Mouse (Mus musculus): ENCODE results near the gene Pbx2.
"Not testable (repeated sequence)": the region's sequence is repeated elsewhere in the genome, so short reads cannot be mapped to it uniquely, and the experiment has no call there.

Pbx2 gene

DNA sequence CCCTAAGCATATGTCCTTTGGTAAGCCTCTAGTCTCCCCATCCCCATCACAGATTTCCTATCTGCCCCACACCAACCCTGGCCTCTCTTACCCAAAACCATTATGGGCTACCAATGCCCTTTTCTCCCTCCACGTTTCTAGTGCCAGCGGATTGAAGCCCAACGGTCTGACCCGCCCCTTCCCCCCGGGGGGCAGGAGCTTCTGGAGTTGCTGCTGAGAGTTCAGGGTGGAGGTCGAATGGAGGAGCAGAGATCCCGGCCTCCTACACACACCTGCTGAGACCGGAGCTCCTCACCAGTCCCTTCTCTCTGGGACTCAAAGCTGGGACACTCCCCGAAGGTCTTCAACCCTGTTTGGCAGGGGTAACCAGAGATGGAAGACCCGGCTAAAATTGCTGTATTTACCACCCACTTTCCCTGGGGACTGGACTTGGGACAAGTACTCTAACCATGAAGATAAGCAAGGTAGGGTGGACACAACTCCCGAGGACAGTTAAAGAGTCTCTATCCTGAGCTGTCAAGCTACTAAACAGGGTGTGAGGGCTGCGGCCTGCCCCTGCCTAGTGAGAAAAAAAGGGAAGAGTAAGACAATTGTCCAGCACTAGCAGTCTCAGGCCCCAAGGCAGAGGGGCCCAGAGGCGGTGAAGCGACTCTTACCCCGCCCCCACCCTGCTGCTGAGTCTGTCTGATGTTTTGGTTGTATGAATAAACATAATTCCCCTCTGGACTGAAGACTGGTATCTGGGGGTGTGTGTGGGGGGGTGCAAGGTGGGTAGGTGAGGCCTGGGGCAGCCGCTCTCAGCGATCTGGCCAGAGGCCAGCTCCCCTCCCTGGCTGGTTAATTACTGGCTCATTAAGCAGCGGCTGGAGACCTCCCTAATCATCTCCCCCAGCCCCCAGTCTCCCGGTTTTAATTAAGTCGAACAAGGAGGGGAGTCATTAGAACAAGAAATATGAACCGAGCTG, at the start of gene Pbx2:
Gene Pbx2, plus strand, starts transcription at position 238 of the 965 bp plus-strand sequence.
- DNase-seq (ENCODE audit: low read depth, low spot score), result no peak

GRCm38 (mm10) chr17:34543567-34543966, 47.5 kb upstream of the Pbx2 start:
- DNase-seq (ENCODE audit: low read depth, low spot score), result not testable (repeated sequence)

GRCm38 (mm10) chr17:34546797-34547196, 44.3 kb upstream of the Pbx2 start:
- DNase-seq (ENCODE audit: low read depth, low spot score), result no peak

DNA sequence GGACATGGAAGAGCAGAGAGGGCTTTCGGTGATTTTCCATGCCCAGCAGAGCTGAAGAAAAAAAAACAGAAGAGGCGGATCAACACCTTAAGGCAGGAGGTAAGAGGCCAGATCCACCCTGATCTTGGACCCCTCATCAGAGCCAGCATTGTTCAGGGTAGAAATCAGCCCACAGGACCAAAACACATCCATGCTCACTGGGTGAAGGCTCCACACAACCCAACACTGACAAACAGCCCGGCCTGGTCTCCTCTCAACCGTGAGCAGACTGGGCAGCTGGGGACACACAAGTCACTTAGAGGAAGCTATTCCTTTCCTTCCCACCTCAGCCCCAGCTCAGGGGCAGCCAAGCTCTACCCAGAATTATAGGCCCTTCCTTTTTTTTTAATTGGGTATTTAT, 43.5 kb upstream of the Pbx2 start:
- DNase-seq (ENCODE audit: low read depth, low spot score), result no peak

- DNase-seq (ENCODE audit: low read depth, low spot score), result no peak
Observed at GRCm38 (mm10) chr17:34549156-34549555, 41.9 kb upstream of the Pbx2 start.

- DNase-seq (ENCODE audit: low read depth, low spot score), result no peak
Observed at GRCm38 (mm10) chr17:34549843-34550242, 41.2 kb upstream of the Pbx2 start.

GRCm38 (mm10) chr17:34555483-34555882, 35.6 kb upstream of the Pbx2 start:
- peak; percentile 48 for DNase-seq (ENCODE audit: low read depth, low spot score)

DNA sequence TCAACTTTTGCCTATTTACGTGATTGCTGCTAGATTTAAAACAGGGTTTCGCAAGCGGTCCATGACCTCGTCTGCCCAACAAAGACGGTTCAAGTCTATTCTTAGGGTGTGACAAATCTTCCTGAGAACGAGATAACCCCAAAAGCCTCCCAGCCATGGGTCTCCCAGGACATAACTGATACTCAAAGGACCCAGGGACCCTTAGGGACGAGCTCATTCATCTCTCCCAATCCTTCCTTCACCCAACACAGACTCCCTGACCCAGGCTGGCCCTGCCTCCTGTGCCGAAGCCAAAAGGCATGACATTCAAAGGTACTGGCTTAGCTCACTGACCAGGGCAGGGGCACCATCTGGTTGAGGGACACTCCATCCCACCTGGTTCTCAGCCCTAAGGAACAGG, 34.7 kb upstream of the Pbx2 start:
- DNase-seq (ENCODE audit: low read depth, low spot score), result no peak

GRCm38 (mm10) chr17:34557411-34557810, 33.7 kb upstream of the Pbx2 start:
- DNase-seq (ENCODE audit: low read depth, low spot score), result no peak

DNA sequence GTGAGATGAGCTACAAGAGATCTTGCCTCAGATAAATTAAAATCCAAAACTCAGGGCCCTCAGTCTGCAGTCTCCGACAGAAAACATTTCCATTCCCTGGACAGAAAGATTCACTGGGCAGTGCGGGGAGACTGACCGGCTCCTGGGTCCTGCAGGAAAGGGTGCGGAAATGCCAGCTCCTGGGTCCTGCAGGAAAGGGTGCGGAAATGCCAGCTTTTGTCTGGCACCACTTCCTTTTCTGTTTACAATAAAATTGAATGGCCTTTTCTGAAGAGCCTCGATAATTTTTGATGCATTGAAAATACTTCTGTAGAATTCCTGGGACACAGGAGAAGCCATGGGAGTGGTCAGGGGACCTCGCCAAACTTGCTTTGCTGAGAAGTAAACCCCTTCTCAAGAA, 31.9 kb upstream of the Pbx2 start:
- DNase-seq (ENCODE audit: low read depth, low spot score), result no peak

- no peak for DNase-seq (ENCODE audit: low read depth, low spot score)
Observed at GRCm38 (mm10) chr17:34559895-34560294, 31.2 kb upstream of the Pbx2 start.

DNA sequence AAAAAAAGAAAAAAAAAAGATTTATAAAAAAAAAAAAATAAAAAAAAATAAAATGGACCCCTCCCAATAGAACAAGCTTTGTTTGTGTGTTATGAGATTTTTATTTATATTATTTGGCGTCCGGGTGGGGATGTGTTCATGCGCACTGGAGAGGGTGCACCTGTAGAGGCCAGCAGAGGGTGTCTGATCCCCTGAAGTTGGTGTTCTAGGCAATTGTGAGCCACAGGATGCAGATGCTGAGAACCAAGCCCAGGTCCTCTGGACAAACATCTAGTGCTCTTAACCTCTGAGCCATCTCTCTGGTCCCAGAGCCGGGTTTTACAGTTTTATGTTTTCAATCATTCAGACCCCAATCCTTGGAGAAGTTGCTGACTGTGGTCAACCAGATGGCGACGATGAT, 30.6 kb upstream of the Pbx2 start:
- DNase-seq (ENCODE audit: low read depth, low spot score), result no peak

GRCm38 (mm10) chr17:34561200-34561599, 29.9 kb upstream of the Pbx2 start:
- no peak for DNase-seq (ENCODE audit: low read depth, low spot score)

DNA sequence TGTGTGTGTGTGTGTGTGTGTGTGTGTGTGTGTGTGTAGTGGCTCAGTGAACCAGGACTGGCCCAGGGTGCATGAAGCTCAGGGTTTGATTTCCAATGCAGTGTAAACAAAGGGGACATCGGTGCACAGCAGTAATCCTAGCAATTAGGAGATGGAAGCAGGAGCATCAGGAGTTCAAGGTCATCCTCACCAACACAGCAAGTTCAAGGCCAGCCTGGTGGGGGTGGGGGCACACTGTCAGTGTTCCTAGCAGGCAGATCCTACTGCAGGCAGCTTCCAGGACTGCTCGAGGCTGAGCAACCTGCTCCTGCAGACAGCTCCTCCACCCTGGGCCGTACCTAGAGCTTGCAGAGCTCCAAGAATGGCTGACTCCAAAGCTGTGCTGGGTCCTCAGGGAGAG, 28.5 kb upstream of the Pbx2 start:
- DNase-seq (ENCODE audit: low read depth, low spot score), result no peak

GRCm38 (mm10) chr17:34563354-34563753, 27.7 kb upstream of the Pbx2 start:
- no peak for DNase-seq (ENCODE audit: low read depth, low spot score)

DNA sequence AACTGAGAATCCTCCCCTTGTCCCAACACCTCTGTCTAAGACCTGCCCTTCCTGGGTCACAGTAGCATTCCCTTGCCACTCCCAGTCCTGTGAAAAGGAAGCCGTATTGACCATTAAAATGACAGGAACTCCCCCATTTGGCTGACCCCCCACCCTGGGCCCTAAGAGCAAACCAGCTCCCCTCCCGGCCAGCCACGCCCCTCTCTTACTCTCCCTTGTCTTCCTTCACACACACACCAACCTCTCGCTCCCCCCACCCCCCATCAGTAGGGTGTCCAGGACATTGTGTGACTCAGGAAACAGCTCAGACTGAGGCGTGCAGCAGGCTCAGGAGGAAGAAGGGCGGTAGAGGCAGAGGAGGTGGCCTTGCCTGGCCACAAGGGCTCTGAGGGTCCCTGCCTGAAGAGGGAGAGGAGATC, 27.1 kb upstream of the Pbx2 start, which contains the start of gene Notch4:
Gene Notch4, plus strand, starts transcription at position 266 of the 419 bp plus-strand sequence.
- no peak for DNase-seq (ENCODE audit: low read depth, low spot score)

GRCm38 (mm10) chr17:34564796-34565195, 26.3 kb upstream of the Pbx2 start:
- DNase-seq (ENCODE audit: low read depth, low spot score), result no peak

DNA sequence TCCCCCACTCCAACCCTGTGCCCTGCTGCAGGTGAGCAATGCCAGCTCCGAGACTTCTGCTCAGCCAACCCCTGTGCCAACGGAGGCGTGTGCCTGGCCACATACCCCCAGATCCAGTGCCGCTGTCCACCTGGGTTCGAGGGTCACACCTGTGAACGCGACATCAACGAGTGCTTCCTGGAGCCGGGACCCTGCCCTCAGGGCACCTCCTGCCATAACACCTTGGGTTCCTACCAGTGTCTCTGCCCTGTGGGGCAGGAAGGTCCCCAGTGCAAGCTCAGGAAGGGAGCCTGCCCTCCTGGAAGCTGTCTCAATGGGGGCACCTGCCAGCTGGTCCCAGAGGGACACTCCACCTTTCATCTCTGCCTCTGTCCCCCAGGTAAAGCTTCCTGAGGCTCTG, 23.8 kb upstream of the Pbx2 start:
- no peak for DNase-seq (ENCODE audit: low read depth, low spot score)

- no peak for DNase-seq (ENCODE audit: low read depth, low spot score)
Observed at GRCm38 (mm10) chr17:34568421-34568820, 22.6 kb upstream of the Pbx2 start.

GRCm38 (mm10) chr17:34569919-34570318, 21.1 kb upstream of the Pbx2 start:
- DNase-seq (ENCODE audit: low read depth, low spot score), result no peak

GRCm38 (mm10) chr17:34571875-34572274, 19.2 kb upstream of the Pbx2 start:
- no peak for DNase-seq (ENCODE audit: low read depth, low spot score)

DNA sequence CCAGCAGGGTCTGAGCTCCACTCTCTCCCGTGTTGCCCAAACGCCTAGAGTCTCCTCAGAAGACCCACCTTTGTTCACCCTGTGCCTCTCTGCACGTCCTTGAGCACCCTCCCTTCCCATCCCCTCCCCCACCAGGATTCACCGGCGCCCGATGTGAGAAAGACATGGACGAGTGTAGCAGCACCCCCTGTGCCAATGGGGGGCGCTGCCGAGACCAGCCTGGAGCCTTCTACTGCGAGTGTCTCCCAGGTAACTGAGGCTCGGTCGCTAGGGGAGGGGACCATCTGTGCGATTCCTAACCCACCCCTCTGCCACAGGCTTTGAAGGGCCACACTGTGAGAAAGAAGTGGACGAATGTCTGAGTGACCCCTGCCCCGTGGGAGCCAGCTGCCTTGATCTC, 18.7 kb upstream of the Pbx2 start:
- DNase-seq (ENCODE audit: low read depth, low spot score), result no peak

GRCm38 (mm10) chr17:34576577-34576976, 14.5 kb upstream of the Pbx2 start:
- no peak for DNase-seq (ENCODE audit: low read depth, low spot score)
